Mouse (Mus musculus) kidney, postnatal 0 days (tissue): ENCODE data around the gene Angptl7. TPM values are rescaled to one million over a fixed set of nuclear protein-coding genes. Genes with fewer than 3 reads are reported as not detected.

Source experiments
- ATAC-seq: fragments of 200-750 bp; cut with Nextera tagmentation; replicated peaks from 2 replicates; pipeline ENCODE4 v1.8.0; 2017; ENCODE audit warnings: low read depth, moderate number of reproducible peaks, moderate TSS enrichment, moderate library complexity; ENCODE audit not compliant: low FRiP score
- DNase-seq: peaks from one replicate; pipeline ENCODE4 v3.0.0-alpha.2; 2016; ENCODE audit warnings: low spot score
- H3K27ac ChIP-seq: fragments of 300-500 bp; sonication (generic); 2 replicates; pipeline ENCODE4 v1.5.1; 2014; ENCODE audit warnings: mild to moderate bottlenecking
- H3K27me3 ChIP-seq: fragments of 300-500 bp; sonication (generic); 2 replicates; pipeline ENCODE4 v1.6.1; 2014; ENCODE audit warnings: low read length, mixed read lengths; ENCODE audit not compliant: insufficient read depth
- H3K36me3 ChIP-seq: fragments of 300-500 bp; sonication (generic); 2 replicates; pipeline ENCODE4 v1.6.1; 2014; ENCODE audit warnings: low read length, mixed read lengths; ENCODE audit not compliant: insufficient read depth
- H3K4me1 ChIP-seq: fragments of 300-500 bp; sonication (generic); replicated peaks from 2 replicates; pipeline ENCODE4 v1.6.1; 2014; ENCODE audit warnings: antibody characterized with exemption, low read length, mixed read lengths; ENCODE audit not compliant: insufficient read depth
- H3K4me2 ChIP-seq: fragments of 300-500 bp; sonication (generic); 2 replicates; pipeline ENCODE4 v1.6.1; 2014; ENCODE audit warnings: mild to moderate bottlenecking, low read length, moderate library complexity, mixed read lengths
- H3K4me3 ChIP-seq: fragments of 300-500 bp; sonication (generic); replicated peaks from 2 replicates; pipeline ENCODE4 v1.5.1; 2014; ENCODE audit warnings: low read depth, low read length
- H3K9ac ChIP-seq: fragments of 300-500 bp; sonication (generic); 2 replicates; pipeline ENCODE4 v1.6.1; 2014; ENCODE audit warnings: low read depth, low read length
- H3K9me3 ChIP-seq: fragments of 300-500 bp; sonication (generic); replicated peaks from 2 replicates; pipeline ENCODE4 v1.6.1; 2016; ENCODE audit warnings: low read length, inconsistent platforms, mixed read lengths
- CTCF ChIP-seq: IDR thresholded peaks from 2 replicates; pipeline ENCODE4 v1.5.1; 2016; ENCODE audit warnings: antibody characterized with exemption, low read depth, mild to moderate bottlenecking, moderate library complexity
- WGBS: fragments of 180-500 bp; shearing (Covaris S2); extraction: QIAGEN DNeasy Blood & Tissue Kit; methylation state at CpG from one replicate; pipeline ENCODE4 v1.1.7; 2014; 5-methylcytosine and 5-hydroxymethylcytosine counted together
- polyA plus RNA-seq: library from polyadenylated mRNA; unstranded; fragments of >200 nt; fragmentation: Nextera tagmentation; extraction: Ambion mirVana; gene quantifications from 2 replicates; pipeline ENCODE4 v1.2.1, GENCODE M21; 2015

The Angptl7 gene
- polyA plus RNA-seq, 1 experiment from 2014 or later = 1.1 TPM

DNA sequence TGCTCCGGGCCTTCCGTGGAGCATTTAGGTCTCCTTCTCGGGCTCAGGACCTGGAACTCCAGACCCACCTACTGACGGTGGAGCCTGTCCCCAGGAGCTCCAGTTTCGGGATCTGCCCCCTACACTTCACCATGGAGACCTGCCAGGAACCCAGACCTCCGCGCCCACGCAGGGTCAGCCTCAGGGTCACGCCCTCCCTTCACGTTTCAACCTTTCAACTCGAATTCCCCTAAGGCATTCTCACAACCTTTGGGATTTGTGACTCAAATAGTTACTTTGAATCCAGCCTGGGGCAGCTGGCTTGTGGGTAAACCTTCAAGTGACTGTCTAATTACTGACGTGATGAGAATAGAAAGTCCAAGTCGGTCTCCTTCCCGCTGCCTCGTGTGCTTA is 51.4 kb downstream of the Angptl7 start:
- no peak for TF ChIP-seq CTCF
- Histone ChIP-seq H3K27me3 (no peaks in the 10 kb centered on the region), H3K27ac (peak overlapping the region; percentile 79), H3K9me3 (no peaks in the 10 kb centered on the region), H3K36me3 (peaks cover 11% of the 10 kb centered on the region; the same call in 1 of the 2 replicates), H3K4me1 (peaks cover 6% of the 10 kb centered on the region; the same call in 1 of the 2 replicates), H3K4me2 (peak overlapping the region; percentile 61), H3K9ac (peak overlapping the region; percentile 89), H3K4me3 (peak overlapping the region; percentile 94)
- 0% methylated on average over 15 of the region's 15 CpGs for WGBS
- DNase-seq (peak; percentile 56), ATAC-seq (peak; percentile 34)

DNA sequence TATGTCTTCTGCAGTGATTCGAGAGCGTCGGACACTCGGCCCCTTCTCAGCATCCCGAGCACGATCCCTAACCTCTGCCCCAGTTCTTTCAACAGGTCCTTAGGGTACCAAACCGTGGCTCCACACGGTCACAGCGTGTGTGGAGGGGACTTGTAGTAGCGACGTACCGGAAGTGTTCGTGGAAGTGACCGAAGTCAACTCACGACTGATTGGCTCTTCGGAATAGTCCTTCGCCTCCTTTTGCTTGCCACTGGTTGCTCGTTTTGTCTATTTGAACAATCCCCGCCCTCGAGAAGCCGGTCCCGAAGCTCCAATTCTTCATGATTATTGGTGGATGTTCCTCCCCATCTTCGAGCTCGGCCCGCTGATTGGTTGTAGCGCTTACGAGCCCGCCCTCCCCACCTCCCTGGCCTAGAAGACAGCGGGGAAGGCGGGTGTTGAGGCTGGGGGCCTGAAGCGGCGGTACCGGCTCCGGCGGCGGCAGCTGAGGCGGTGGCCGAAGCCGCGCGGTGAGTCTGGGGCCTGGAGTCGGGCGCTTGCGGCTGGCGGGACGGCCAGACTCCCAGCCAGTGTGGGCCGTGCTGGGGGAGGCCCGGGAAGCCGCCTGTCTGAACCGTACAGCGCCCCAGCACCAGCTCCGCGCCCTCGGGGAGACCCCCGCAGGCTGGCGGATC is 51.9 kb downstream of the Angptl7 start, which contains the start of gene Mtor:
Gene Mtor, plus strand, starts transcription at position 433 of the 674 bp plus-strand sequence.
- H3K27me3 ChIP-seq = no peaks in the 10 kb centered on the region
- H3K27ac ChIP-seq = peak within 1 kb of the TSS; percentile 79
- peaks cover 6% of the 10 kb centered on the region; the same call in 1 of the 2 replicates for H3K36me3 ChIP-seq
- peak within 1 kb of the TSS; percentile 89 for H3K9ac ChIP-seq
- H3K4me2 ChIP-seq = peak within 1 kb of the TSS; percentile 68
- H3K9me3 ChIP-seq = no peaks in the 10 kb centered on the region
- peaks cover 11% of the 10 kb centered on the region; the same call in 1 of the 2 replicates for H3K4me1 ChIP-seq
- WGBS = under 1% methylated on average over 54 of the region's 56 CpGs
- ATAC-seq (peak; percentile 95), DNase-seq (peak; percentile 100)
- no peak for TF ChIP-seq CTCF
- peak within 1 kb of the TSS; percentile 94 for H3K4me3 ChIP-seq

Other genes with a start within 250 kb of the Angptl7 start
- gene Disp3, start 212.5 kb downstream of the Angptl7 start, polyA plus RNA-seq = 0.15 and 0.21 TPM in 2 replicates
- gene Ubiad1, start 55.7 kb downstream of the Angptl7 start, polyA plus RNA-seq = 23.3 and 23.6 TPM in 2 replicates
- gene Mtor, start 51.8 kb downstream of the Angptl7 start, polyA plus RNA-seq = 19.8 and 21.6 TPM in 2 replicates
- gene Exosc10, start 58.0 kb upstream of the Angptl7 start, polyA plus RNA-seq = 52.4 and 57.4 TPM in 2 replicates
- gene Srm, start 91.0 kb upstream of the Angptl7 start, polyA plus RNA-seq = 122 and 125 TPM in 2 replicates
- 0.15 TPM in 1 of 2 replicates, not detected in the other for gene Masp2, start 102.1 kb upstream of the Angptl7 start, polyA plus RNA-seq
- gene Tardbp, start 126.6 kb upstream of the Angptl7 start, polyA plus RNA-seq = 241 and 281 TPM in 2 replicates
- not detected in 2 replicates for gene Gm572, start 142.9 kb upstream of the Angptl7 start, polyA plus RNA-seq